Mouse (Mus musculus) heart, adult 2 months (tissue): ENCODE measurements at regions not wholly inside any gene's neighbourhood (a gene's known extent, or its start where the extent isn't known, plus 50 kb on each side); places are given as distances from the start of the nearest gene placed in this dataset.

Source experiments
- CTCF ChIP-seq: fragments of 200-600 bp; IDR thresholded peaks from 2 replicates; pipeline ENCODE4 v1.8.1; 2022; ENCODE audit warnings: antibody characterized with exemption, mild to moderate bottlenecking, moderate library complexity
- EP300 ChIP-seq: fragments of 200-500 bp; IDR thresholded peaks from 2 replicates; pipeline ENCODE4 v1.6.1; 2011; ENCODE audit warnings: low read depth, low read length, control low read depth; ENCODE audit not compliant: insufficient read depth
- POLR2A ChIP-seq: fragments of 200-500 bp; IDR thresholded peaks from 2 replicates; pipeline ENCODE4 v1.6.1; 2011; ENCODE audit warnings: mild to moderate bottlenecking, low read depth, low read length, control low read depth; ENCODE audit not compliant: insufficient read depth

DNA sequence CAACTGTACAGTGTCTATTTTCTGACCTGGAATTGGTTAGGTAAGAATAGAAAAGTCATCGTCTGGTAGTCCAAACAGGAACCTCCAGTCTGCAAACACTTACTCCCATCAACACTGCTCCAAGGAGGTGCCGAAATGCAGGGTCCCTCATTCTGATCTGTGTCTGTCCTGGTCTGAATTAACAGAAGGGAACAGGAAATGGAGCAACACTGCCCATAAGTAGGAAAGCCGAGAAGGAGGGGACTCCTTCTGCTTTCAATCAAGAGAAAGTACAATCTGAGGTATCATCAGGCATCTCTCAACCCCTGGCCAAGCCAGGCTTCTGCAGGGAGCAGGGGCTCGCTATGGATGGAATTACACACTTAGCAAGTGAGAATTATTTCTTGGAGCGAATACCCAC lies 562.4 kb upstream of the 2610301B20Rik start:
- TF ChIP-seq CTCF (no peak), POLR2A (no peak), EP300 (no peak)
